Mouse (Mus musculus): Measurements from ENCODE around the gene Tagln2. TPM values are rescaled to one million over a fixed set of nuclear protein-coding genes. Genes with fewer than 3 reads are reported as not detected.

The Tagln2 gene
- polyA plus RNA-seq, 1 experiment from 2014 or later, result 580 TPM

DNA sequence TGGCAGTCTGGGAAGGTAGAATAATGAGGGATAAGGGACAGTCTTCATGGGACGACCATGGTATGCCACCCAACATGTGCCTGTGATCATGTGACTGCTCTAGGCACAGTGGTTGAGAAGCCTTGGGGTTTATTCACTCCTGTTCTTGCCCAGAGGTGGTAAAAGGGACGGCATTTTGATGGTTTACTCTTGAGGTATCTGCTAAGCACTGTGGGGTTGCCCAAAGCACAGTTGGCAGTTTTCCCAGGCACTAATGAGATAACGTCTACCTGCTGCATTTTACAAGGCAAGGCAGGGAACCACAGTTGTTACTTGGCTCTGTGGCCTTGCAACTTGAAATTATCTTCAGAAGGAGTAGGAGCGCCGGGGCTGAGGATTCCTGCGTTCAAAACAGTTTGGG is 40.0 kb downstream of the Tagln2 start:
- Histone ChIP-seq H3K27ac (no peak overlapping the region), H3K4me2 (no peak overlapping the region), H3K36me3 (no peaks in the 10 kb centered on the region), H3K4me1 (no peaks in the 10 kb centered on the region), H3K9me3 (no peaks in the 10 kb centered on the region), H3K27me3 (no peaks in the 10 kb centered on the region), H3K4me3 (no peak overlapping the region), H3K9ac (no peak overlapping the region)
- ATAC-seq (ENCODE audit: borderline replicate concordance, extremely low read depth, low FRiP score, low TSS enrichment), result no peak
- WGBS, result 48% methylated on average over 6 of the region's 6 CpGs

DNA sequence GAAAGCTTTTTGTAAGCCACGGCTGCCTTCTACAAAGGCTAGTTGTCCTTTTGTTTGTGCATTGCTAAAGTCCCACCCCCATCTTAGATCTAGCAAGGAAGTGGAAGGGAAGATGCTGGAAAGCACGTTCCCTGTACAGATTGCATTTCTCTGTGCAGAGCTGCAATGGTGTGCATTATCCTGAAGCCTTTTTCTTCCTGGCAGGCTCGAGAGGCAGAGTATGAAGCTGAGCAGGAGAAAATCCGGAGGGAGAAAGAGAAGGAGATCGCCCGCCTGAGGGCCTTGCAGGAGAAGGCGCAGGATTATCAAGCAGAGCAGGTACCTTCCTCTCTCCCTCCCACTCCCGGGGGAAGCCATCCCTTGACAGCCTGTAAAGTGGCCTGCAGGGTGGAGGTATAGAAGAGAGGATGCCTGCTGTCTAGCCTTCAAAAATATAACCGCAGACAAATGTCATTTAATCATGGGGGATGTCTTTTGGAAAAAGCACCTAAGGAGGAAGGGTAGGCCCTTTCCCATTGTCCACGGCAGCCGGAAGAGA is 40.5 kb downstream of the Tagln2 start:
- 53% methylated on average over 11 of the region's 11 CpGs for WGBS
- ATAC-seq (ENCODE audit: borderline replicate concordance, extremely low read depth, low FRiP score, low TSS enrichment), result no peak
- Histone ChIP-seq H3K27me3 (no peaks in the 10 kb centered on the region), H3K9ac (no peak overlapping the region), H3K4me3 (no peak overlapping the region), H3K9me3 (no peaks in the 10 kb centered on the region), H3K36me3 (no peaks in the 10 kb centered on the region), H3K4me1 (no peaks in the 10 kb centered on the region), H3K4me2 (no peak overlapping the region), H3K27ac (no peak overlapping the region)

DNA sequence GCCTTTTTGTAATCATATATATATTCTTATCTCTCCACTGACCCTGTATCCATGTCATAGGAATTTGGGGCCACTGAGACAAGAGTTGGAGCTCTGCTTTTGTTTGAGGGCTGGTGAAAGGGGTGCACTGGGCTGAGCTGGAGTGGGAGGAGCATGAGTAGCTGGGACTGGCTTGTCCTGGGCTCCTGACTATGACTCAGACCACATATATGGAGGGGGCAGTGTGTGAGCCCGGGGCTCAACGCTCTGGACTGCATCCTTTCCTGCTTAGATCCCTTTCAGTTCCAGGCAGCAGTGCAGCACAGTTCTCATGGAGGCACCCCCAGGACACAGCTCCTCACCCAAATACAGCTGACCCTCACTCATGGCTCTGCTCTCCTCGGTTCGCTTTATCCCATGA is 46.2 kb downstream of the Tagln2 start:
- no peak for ATAC-seq (ENCODE audit: borderline replicate concordance, extremely low read depth, low FRiP score, low TSS enrichment)
- 70% methylated on average over 4 of the region's 4 CpGs for WGBS
- Histone ChIP-seq H3K4me2 (no peak overlapping the region), H3K27ac (no peak overlapping the region), H3K27me3 (0 out of 2 replicates have a peak, but pooled peaks cover 5% of the 10 kb centered on the region), H3K9me3 (no peaks in the 10 kb centered on the region), H3K9ac (no peak overlapping the region), H3K4me3 (no peak overlapping the region), H3K36me3 (no peaks in the 10 kb centered on the region), H3K4me1 (peaks cover 19% of the 10 kb centered on the region)

DNA sequence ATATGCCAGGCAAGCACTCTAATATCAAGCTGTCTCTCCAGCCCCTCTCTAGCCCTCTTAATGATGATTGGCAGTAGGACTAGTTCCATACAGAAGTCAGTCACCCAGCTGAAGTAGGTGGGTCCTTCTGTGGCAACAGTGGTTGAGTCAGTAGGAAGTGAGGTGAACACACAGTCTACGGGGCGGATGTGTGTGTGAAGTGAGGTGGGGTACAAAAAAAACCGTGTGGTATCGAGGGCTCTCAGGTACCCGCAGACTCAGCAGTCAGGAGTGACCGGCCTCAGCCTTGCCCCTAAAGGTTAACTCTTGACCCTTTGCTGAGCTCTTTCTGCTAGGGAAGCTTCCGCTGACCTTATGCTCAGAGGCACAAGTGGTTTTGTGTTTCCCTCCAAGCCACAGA is 48.7 kb downstream of the Tagln2 start:
- Histone ChIP-seq H3K36me3 (no peaks in the 10 kb centered on the region), H3K27ac (no peak overlapping the region), H3K4me2 (no peak overlapping the region; the same call in 1 of the 2 replicates), H3K4me1 (peaks cover 24% of the 10 kb centered on the region), H3K9ac (no peak overlapping the region), H3K9me3 (no peaks in the 10 kb centered on the region), H3K27me3 (0 out of 2 replicates have a peak, but pooled peaks cover 5% of the 10 kb centered on the region), H3K4me3 (no peak overlapping the region)
- WGBS, result 37% methylated on average over 7 of the region's 7 CpGs
- no peak for ATAC-seq (ENCODE audit: borderline replicate concordance, extremely low read depth, low FRiP score, low TSS enrichment)

DNA sequence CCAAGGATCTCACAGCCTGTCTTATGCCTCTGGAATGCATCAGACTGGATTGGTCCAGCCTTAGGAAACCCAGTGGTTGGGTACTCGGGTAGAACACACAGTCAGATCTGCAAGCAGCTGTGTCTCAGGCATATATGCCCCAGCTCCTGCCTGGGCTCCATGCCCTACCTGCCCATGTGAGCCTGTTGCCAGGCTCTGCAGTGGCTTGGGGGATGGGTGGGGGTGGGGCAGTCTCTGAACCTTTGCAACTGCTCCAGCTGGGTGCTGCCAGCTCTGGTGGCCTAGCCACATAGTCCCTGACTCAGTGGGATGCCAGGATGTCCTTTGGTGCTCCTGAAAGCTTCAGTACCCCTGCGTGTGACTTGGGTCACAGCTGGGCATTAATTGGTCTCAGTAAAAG is 49.5 kb downstream of the Tagln2 start:
- Histone ChIP-seq H3K4me3 (peak overlapping the region; percentile 41; the same call in 1 of the 2 replicates), H3K9me3 (no peaks in the 10 kb centered on the region), H3K9ac (peak overlapping the region; percentile 41; the same call in 1 of the 2 replicates), H3K27me3 (0 out of 2 replicates have a peak, but pooled peaks cover 5% of the 10 kb centered on the region), H3K27ac (0 out of 2 replicates have a peak overlapping the region, but pooled peaks have one; percentile 21), H3K4me2 (peak overlapping the region; percentile 61), H3K4me1 (peaks cover 24% of the 10 kb centered on the region), H3K36me3 (no peaks in the 10 kb centered on the region)
- ATAC-seq (ENCODE audit: borderline replicate concordance, extremely low read depth, low FRiP score, low TSS enrichment), result no peak
- WGBS, result 22% methylated on average over 2 of the region's 2 CpGs

DNA sequence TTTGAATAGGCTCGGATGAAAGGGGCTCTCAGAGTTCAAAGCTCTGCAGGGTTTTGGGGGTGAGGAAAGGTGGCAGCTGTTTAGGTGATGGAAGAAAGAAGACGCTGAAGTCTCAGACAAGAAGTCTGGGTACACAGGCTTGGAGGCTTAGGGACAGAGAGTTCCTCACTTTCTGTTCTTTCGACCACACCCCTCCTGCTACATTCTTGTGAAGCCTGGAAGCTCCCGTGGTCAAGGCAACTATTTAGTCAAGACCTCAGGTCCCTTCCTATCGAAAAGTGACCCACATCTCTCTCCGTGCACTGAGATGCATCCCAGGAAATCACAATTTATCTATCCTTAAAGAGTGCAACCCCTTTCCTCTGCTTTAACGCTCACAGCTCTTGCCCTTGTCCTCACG is 49.9 kb downstream of the Tagln2 start:
- Histone ChIP-seq H3K36me3 (no peaks in the 10 kb centered on the region), H3K9ac (peak overlapping the region; percentile 41)

DNA sequence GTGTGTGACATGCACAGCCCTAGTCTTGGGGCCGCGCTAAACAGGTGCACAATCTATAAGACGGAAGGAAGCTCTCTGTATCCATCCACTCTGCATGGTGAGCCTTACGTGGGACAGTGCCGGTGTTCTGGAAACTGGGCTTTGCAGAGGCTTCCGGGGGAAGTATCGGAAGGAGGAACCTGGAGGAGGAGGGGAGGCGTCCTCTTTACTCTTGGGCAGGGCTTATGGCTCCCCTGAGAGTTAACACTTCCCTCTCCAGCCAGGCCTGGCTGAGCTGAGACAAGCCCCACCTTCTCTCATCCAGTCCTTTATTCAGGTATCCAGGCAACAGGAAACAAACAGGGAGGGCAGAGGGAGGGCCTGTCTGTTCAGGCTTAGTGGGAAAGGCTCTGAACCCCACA is 50.7 kb downstream of the Tagln2 start:
- peak overlapping the region; percentile 61 for H3K4me2 ChIP-seq
- ATAC-seq (ENCODE audit: borderline replicate concordance, extremely low read depth, low FRiP score, low TSS enrichment), result peak; percentile 85
- peak overlapping the region; percentile 21; the same call in 1 of the 2 replicates for H3K27ac ChIP-seq
- H3K27me3 ChIP-seq, result 0 out of 2 replicates have a peak, but pooled peaks cover 5% of the 10 kb centered on the region
- peak overlapping the region; percentile 41 for H3K9ac ChIP-seq
- peak overlapping the region; percentile 41 for H3K4me3 ChIP-seq
- peaks cover 24% of the 10 kb centered on the region for H3K4me1 ChIP-seq
- 2% methylated on average over 8 of the region's 8 CpGs for WGBS
- no peaks in the 10 kb centered on the region for H3K9me3 ChIP-seq
- no peaks in the 10 kb centered on the region for H3K36me3 ChIP-seq

More for the DNA sequence above, 49.9 kb downstream of the Tagln2 start:
- 6% methylated on average over 8 of the region's 8 CpGs for WGBS
- Histone ChIP-seq H3K4me1 (peaks cover 24% of the 10 kb centered on the region), H3K27ac (peak overlapping the region; percentile 21; the same call in 1 of the 2 replicates), H3K4me3 (peak overlapping the region; percentile 41), H3K9me3 (no peaks in the 10 kb centered on the region), H3K4me2 (peak overlapping the region; percentile 61), H3K27me3 (0 out of 2 replicates have a peak, but pooled peaks cover 5% of the 10 kb centered on the region)
- no peak for ATAC-seq (ENCODE audit: borderline replicate concordance, extremely low read depth, low FRiP score, low TSS enrichment)

DNA sequence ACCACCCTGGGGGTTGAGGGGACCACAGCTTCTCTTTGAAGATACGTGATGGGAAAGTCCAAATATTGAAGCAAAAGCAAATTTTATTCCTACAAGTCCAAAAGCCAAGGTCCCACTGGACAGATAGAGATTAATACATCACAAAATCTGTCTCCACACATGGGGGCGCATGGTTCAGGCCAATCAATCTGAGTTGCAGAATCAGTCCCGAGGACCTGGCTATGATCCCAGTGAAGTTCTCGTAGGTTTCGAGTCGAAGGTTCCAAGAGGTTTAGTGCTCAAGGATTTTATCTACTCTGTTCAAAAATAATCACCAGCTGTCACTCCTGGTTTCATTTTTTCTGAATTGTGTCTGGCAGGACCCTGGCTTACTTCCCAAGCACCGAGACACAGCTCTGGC is 51.2 kb downstream of the Tagln2 start:
- peak overlapping the region; percentile 41; the same call in 1 of the 2 replicates for H3K4me3 ChIP-seq
- WGBS, result 17% methylated on average over 7 of the region's 7 CpGs

DNA sequence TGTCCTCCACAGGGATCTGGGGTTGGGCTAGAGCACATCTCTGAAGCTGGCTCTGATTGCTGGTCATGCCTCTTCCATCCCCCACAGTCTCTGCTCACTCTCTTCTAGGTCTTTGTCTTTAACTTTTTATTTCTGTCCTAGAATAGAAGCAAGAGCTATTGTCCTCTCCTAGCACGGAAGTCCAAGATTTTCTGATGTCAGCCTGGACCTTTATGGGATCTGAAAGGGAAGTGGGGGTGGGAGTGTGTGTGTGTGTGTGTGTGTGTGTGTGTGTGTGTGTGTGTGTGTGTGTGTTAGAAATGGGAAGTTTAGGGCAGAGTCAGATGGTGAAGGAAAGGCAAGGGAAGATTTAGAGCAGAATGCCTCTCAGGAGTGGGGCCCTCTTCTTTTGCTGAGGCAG is 52.8 kb downstream of the Tagln2 start:
- 64% methylated on average over 1 of the region's 1 CpGs for WGBS
- H3K9me3 ChIP-seq, result no peaks in the 10 kb centered on the region
- peaks cover 24% of the 10 kb centered on the region for H3K4me1 ChIP-seq
- H3K4me3 ChIP-seq, result no peak overlapping the region
- no peaks in the 10 kb centered on the region for H3K36me3 ChIP-seq
- H3K27ac ChIP-seq, result peak overlapping the region; percentile 49; the same call in 1 of the 2 replicates
- H3K27me3 ChIP-seq, result 0 out of 2 replicates have a peak, but pooled peaks cover 5% of the 10 kb centered on the region
- ATAC-seq (ENCODE audit: borderline replicate concordance, extremely low read depth, low FRiP score, low TSS enrichment), result no peak
- no peak overlapping the region for H3K4me2 ChIP-seq
- H3K9ac ChIP-seq, result no peak overlapping the region

More for the DNA sequence above, 51.2 kb downstream of the Tagln2 start:
- no peaks in the 10 kb centered on the region for H3K36me3 ChIP-seq
- peaks cover 24% of the 10 kb centered on the region for H3K4me1 ChIP-seq
- H3K9ac ChIP-seq, result no peak overlapping the region; the same call in 1 of the 2 replicates
- no peak for ATAC-seq (ENCODE audit: borderline replicate concordance, extremely low read depth, low FRiP score, low TSS enrichment)
- H3K9me3 ChIP-seq, result no peaks in the 10 kb centered on the region
- H3K27me3 ChIP-seq, result 0 out of 2 replicates have a peak, but pooled peaks cover 5% of the 10 kb centered on the region
- H3K27ac ChIP-seq, result no peak overlapping the region
- peak overlapping the region; percentile 61 for H3K4me2 ChIP-seq

DNA sequence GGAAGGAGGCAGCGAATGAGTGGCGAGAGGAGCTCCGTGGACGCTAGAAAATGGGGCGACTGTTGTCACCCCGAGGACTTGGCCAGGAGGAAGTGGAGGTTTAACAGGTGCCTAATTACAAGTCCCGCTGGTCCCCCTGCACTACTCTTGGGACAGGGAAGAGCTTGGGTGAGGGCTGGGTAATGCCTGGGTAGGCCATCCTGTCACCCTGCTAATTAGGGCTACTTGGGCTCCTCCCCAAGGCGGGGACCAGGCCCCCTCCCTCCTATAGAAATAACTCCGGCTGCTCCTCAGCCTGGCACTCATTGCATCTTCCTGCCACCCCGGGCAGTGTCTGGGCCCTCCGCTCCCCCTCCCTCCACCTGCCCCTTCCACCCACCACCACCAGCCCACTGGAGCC is 55.8 kb downstream of the Tagln2 start, which contains the start of gene Vsig8:
TSS of gene Vsig8 (plus strand) at position 301 of the 400 bp plus-strand sequence.
- 74% methylated on average over 11 of the region's 11 CpGs for WGBS
- H3K27ac ChIP-seq, result no peak within 1 kb of the TSS
- H3K36me3 ChIP-seq, result no peaks in the 10 kb centered on the region
- H3K4me1 ChIP-seq, result peaks cover 10% of the 10 kb centered on the region
- H3K27me3 ChIP-seq, result peaks cover 10% of the 10 kb centered on the region
- H3K4me2 ChIP-seq, result no peak within 1 kb of the TSS
- no peak within 1 kb of the TSS for H3K9ac ChIP-seq
- no peak within 1 kb of the TSS for H3K4me3 ChIP-seq
- ATAC-seq (ENCODE audit: borderline replicate concordance, extremely low read depth, low FRiP score, low TSS enrichment), result no peak
- H3K9me3 ChIP-seq, result no peaks in the 10 kb centered on the region
